Mouse (Mus musculus) neural tube, embryonic 13.5 days (tissue): ENCODE data around the gene Ccdc148. TPM values are rescaled to one million over a fixed set of nuclear protein-coding genes. Genes with fewer than 3 reads are reported as not detected.

Experiments used
- ATAC-seq: fragments of 200-750 bp; cut with Nextera tagmentation; 2 replicates; pipeline ENCODE4 v1.8.0; 2017; ENCODE audit warnings: low read depth, mild to moderate bottlenecking, moderate TSS enrichment, moderate library complexity
- H3K27ac ChIP-seq: fragments of 300-500 bp; sonication (generic); replicated peaks from 2 replicates; pipeline ENCODE4 v1.5.1; 2015; ENCODE audit warnings: moderate library complexity, mild to moderate bottlenecking, inconsistent platforms
- H3K27me3 ChIP-seq: fragments of 300-500 bp; sonication (generic); 2 replicates; pipeline ENCODE4 v1.6.1; 2015; ENCODE audit warnings: mild to moderate bottlenecking, inconsistent platforms
- H3K36me3 ChIP-seq: fragments of 300-500 bp; sonication (generic); 2 replicates; pipeline ENCODE4 v1.6.1; 2015; ENCODE audit warnings: mild to moderate bottlenecking, inconsistent platforms
- H3K4me1 ChIP-seq: fragments of 300-500 bp; sonication (generic); replicated peaks from 2 replicates; pipeline ENCODE4 v1.6.1; 2015; ENCODE audit warnings: inconsistent platforms
- H3K4me2 ChIP-seq: fragments of 300-500 bp; sonication (generic); 2 replicates; pipeline ENCODE4 v1.6.1; 2015; ENCODE audit warnings: inconsistent platforms, mild to moderate bottlenecking, moderate library complexity
- H3K4me3 ChIP-seq: fragments of 300-500 bp; sonication (generic); 2 replicates; pipeline ENCODE4 v1.5.1; 2015; ENCODE audit warnings: mild to moderate bottlenecking, inconsistent platforms
- H3K9ac ChIP-seq: fragments of 300-500 bp; sonication (generic); 2 replicates; pipeline ENCODE4 v1.6.1; 2015; ENCODE audit warnings: moderate library complexity, mild to moderate bottlenecking, inconsistent platforms
- H3K9me3 ChIP-seq: fragments of 300-500 bp; sonication (generic); 2 replicates; pipeline ENCODE4 v1.6.1; 2016; ENCODE audit warnings: inconsistent platforms
- WGBS: fragments of 180-500 bp; shearing (Covaris S2); methylation state at CpG from one replicate; pipeline ENCODE4 v1.1.7; 2015; 5-methylcytosine and 5-hydroxymethylcytosine counted together
- polyA plus RNA-seq: library from polyadenylated mRNA; unstranded; fragments of >200 nt; fragmentation: Nextera tagmentation; extraction: Ambion mirVana; gene quantifications from 2 replicates; pipeline ENCODE4 v1.2.1, GENCODE M21; 2015

Gene Ccdc148
- polyA plus RNA-seq, 1 experiment from 2014 or later, result 3.9 TPM

DNA sequence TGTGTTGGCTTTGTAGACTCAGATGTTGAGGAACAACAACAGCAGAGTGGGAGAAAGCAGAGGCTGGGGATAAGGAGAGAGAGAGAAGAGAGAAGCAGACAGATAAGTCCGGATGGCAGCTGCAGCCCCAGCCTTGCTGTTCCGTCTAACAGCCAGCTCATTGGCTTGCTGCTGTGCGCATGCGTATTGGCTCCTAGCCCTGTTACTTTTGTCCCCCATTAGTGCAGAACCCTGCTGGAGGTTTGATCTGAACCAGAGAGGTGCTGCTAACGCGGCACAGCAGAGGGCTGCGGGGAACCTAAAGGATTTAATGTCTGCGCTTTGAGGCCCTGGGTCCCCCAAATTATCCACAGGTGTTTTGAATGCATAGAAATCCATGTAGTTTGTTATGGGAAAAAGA lies 373.8 kb downstream of the Ccdc148 start:
- Histone ChIP-seq H3K4me1 (no peaks in the 10 kb centered on the region), H3K9ac (no peak overlapping the region), H3K27ac (no peak overlapping the region), H3K36me3 (no peaks in the 10 kb centered on the region), H3K4me3 (no peak overlapping the region), H3K9me3 (no peaks in the 10 kb centered on the region), H3K4me2 (no peak overlapping the region), H3K27me3 (no peaks in the 10 kb centered on the region)
- no peak for ATAC-seq
- WGBS, result 64% methylated on average over 8 of the region's 8 CpGs

GRCm38 (mm10) chr2:58786177-58786576 lies 374.3 kb downstream of the Ccdc148 start:
- H3K9me3 ChIP-seq, result no peaks in the 10 kb centered on the region
- ATAC-seq, result no peak
- no peaks in the 10 kb centered on the region for H3K36me3 ChIP-seq
- no peaks in the 10 kb centered on the region for H3K4me1 ChIP-seq
- H3K9ac ChIP-seq, result no peak overlapping the region
- no peak overlapping the region for H3K27ac ChIP-seq
- H3K4me2 ChIP-seq, result no peak overlapping the region
- H3K27me3 ChIP-seq, result no peaks in the 10 kb centered on the region
- no peak overlapping the region for H3K4me3 ChIP-seq
- WGBS, result 85% methylated on average over 3 of the region's 3 CpGs

DNA sequence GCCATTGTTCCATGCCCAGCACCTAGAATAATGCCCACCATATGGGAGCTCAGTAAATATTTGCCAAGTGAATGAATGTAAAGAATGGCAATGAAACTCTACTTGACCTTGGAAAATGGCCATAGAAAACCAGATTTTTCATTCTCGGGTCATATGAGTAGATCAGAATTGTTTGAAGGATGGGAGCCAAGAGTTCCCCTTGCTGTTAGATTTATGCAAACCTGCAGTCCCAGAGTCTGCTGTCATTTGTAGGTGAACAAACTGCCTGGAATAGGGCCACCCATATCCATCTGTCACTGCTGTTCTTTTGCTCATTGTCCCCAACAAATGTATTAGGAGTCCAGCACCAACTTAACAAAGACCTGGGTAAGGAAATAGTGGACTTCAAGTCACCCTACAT lies 377.0 kb downstream of the Ccdc148 start:
- Histone ChIP-seq H3K4me3 (no peak overlapping the region), H3K4me2 (no peak overlapping the region), H3K9ac (no peak overlapping the region), H3K27me3 (no peaks in the 10 kb centered on the region), H3K9me3 (no peaks in the 10 kb centered on the region), H3K4me1 (no peaks in the 10 kb centered on the region), H3K27ac (no peak overlapping the region), H3K36me3 (no peaks in the 10 kb centered on the region)
- WGBS, result 72% methylated on average over 1 of the region's 1 CpGs
- no peak for ATAC-seq

DNA sequence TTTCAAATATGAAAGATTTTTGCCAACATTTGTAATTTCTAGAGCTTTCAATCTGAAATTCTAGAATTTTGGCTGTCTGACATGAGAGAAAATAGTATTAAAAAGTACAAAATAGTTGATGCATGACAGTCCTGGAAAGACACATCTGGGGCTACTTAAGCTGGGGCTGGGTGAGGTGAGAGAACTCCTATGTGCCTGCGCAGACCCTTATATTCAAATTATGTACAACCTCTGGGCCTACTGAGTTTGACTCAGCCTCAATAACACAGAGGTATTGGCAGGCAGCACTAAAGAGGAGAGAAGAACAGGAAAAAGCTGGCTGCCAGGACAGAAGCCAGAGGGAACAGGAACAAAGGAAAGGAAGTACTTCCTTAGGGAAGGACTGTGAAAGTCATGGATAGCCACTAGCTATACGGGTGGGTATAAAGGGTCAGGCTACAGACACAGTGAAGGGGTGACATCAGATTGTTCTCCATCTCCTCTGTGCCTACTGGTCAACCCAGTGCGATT lies 381.4 kb downstream of the Ccdc148 start:
- no peak overlapping the region for H3K4me2 ChIP-seq
- no peak overlapping the region for H3K27ac ChIP-seq
- 90% methylated on average over 3 of the region's 3 CpGs for WGBS
- no peaks in the 10 kb centered on the region for H3K36me3 ChIP-seq
- no peak for ATAC-seq
- no peak overlapping the region for H3K4me3 ChIP-seq
- no peaks in the 10 kb centered on the region for H3K27me3 ChIP-seq
- no peaks in the 10 kb centered on the region for H3K9me3 ChIP-seq
- H3K9ac ChIP-seq, result no peak overlapping the region
- peaks cover under 1% of the 10 kb centered on the region; the same call in 1 of the 2 replicates for H3K4me1 ChIP-seq

- ATAC-seq, result peak; percentile 85
- Histone ChIP-seq H3K4me2 (no peak overlapping the region), H3K9me3 (no peaks in the 10 kb centered on the region), H3K36me3 (no peaks in the 10 kb centered on the region), H3K9ac (no peak overlapping the region), H3K27me3 (no peaks in the 10 kb centered on the region), H3K4me1 (peaks cover 6% of the 10 kb centered on the region; the same call in 1 of the 2 replicates), H3K27ac (no peak overlapping the region), H3K4me3 (no peak overlapping the region)
- WGBS, result 52% methylated on average over 9 of the region's 9 CpGs
These were observed 386.6 kb downstream of the Ccdc148 start for GRCm38 (mm10) chr2:58773833-58774232.

Other genes with a start within 250 kb of the Ccdc148 start
- gene Pkp4, start 167 bp upstream of the Ccdc148 start, polyA plus RNA-seq, result 16.1 and 16.6 TPM in 2 replicates